In the genomic region with DNA sequence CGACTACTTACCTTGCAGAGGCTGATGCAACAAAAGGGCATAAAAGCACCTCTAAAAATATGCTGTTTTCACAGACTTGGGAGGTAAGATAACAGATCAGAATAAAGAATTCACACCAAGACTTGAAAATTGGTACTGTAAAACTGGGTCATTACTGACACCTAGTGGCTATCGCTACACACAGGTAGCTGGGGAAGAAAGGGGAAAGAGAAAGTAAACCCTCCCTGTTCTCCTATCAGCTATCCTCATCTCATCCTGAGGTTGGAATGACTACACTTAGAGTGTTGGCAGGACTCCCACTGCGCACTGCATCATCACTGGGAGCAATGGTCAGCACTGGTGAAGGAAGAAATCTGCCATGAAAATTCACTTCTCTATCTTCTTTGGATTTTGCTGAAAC, we compare ENCODE assay signal across 9 mouse cellular contexts. TPM values are rescaled to one million over a fixed set of nuclear protein-coding genes. Genes with fewer than 3 reads are reported as not detected.
DNase-seq lines count a peak whose midpoint lies in the region; ATAC-seq lines count a peak whose summit lies in the region.
"Had no signal": no experiment of that assay in that cellular context is flagged by ENCODE, and none has a peak within 500 bp of the region (broad histone marks: within the 10 kb centered on the region; RNA-seq: fewer than 3 reads in every experiment).

No protein-coding gene starts in this region.

- H3K4me2 ChIP-seq in forebrain, embryonic 13.5 days, result no peak overlapping the region
- no peak overlapping the region for H3K4me2 ChIP-seq in kidney, embryonic 14.5 days (replicated peaks; ENCODE audit: low read depth, low read length)

- H3K9me3 ChIP-seq in forebrain, embryonic 13.5 days (replicated peaks), result no peaks in the 10 kb centered on the region
- no peaks in the 10 kb centered on the region for H3K9me3 ChIP-seq in kidney, embryonic 14.5 days (ENCODE audit: control insufficient read depth, low read length)

- peak; percentile 96 for ATAC-seq in frontal cortex, adult (ENCODE audit: low TSS enrichment)
- peak; percentile 78 for ATAC-seq in forebrain, embryonic 13.5 days
- 0 out of 2 replicates have a peak, but pooled peaks have one; percentile 43 for ATAC-seq in kidney, embryonic 14.5 days (ENCODE audit: low FRiP score, low TSS enrichment)

- H3K4me1 ChIP-seq in forebrain, embryonic 13.5 days, result no peaks in the 10 kb centered on the region
- H3K4me1 ChIP-seq in kidney, embryonic 14.5 days (ENCODE audit: control insufficient read depth, insufficient read depth, low read length), result no peaks in the 10 kb centered on the region

- no peaks in the 10 kb centered on the region for H3K27me3 ChIP-seq in forebrain, embryonic 13.5 days
- H3K27me3 ChIP-seq in kidney, embryonic 14.5 days (ENCODE audit: control insufficient read depth, insufficient read depth, low read length), result no peaks in the 10 kb centered on the region

- H3K36me3 ChIP-seq in forebrain, embryonic 13.5 days (ENCODE audit: poor library complexity, severe bottlenecking), result no peaks in the 10 kb centered on the region
- no peaks in the 10 kb centered on the region for H3K36me3 ChIP-seq in kidney, embryonic 14.5 days (ENCODE audit: control insufficient read depth, insufficient read depth, low read length)

- H3K4me3 ChIP-seq in forebrain, embryonic 13.5 days, result no peak overlapping the region
- no peak overlapping the region for H3K4me3 ChIP-seq in kidney, embryonic 14.5 days (ENCODE audit: low read length)

- WGBS in forebrain, embryonic 13.5 days, result 43% methylated on average over 3 of the region's 3 CpGs
- WGBS in kidney, embryonic 14.5 days, result 32% methylated on average over 3 of the region's 3 CpGs

- DNase-seq in frontal cortex, postnatal 25 days (ENCODE audit: low spot score in 2 of 2), result no peak
- DNase-seq in 3134 (ENCODE audit: extremely low read depth, insufficient read length, low spot score), result peak; percentile 46
- DNase-seq in adipocyte (ENCODE audit: low spot score), result peak; percentile 81
- peak; percentile 44 for DNase-seq in mesoderm, embryonic 11.5 days (ENCODE audit: low read depth, low spot score)
- DNase-seq in testis, postnatal 10 days (ENCODE audit: low spot score), result no peak

- H3K27ac ChIP-seq in forebrain, embryonic 13.5 days, result no peak overlapping the region
- no peak overlapping the region for H3K27ac ChIP-seq in kidney, embryonic 14.5 days (ENCODE audit: low read depth, low read length)
- H3K27ac ChIP-seq: macrophage had no signal

- no peak overlapping the region for H3K9ac ChIP-seq in forebrain, embryonic 13.5 days
- no peak overlapping the region for H3K9ac ChIP-seq in kidney, embryonic 14.5 days (ENCODE audit: low read depth, low read length)

RNA-seq across cellular contexts. Expression of gene Crybg3, which starts 16.4 kb away (rescaled TPM):
- polyA plus RNA-seq in forebrain, embryonic 13.5 days (2015; fragmentation: Nextera tagmentation; extraction: Ambion mirVana), result 2.3 and 2.6 TPM in 2 replicates
- polyA plus RNA-seq in kidney, embryonic 14.5 days (2014; fragmentation: Nextera tagmentation; extraction: Ambion mirVana), result 11.8 and 12.7 TPM in 2 replicates

RNA-seq across cellular contexts. Expression of gene Arl6, which starts 22.0 kb away (rescaled TPM):
- 53.5 and 53.8 TPM in 2 replicates for polyA plus RNA-seq in forebrain, embryonic 13.5 days (2015; fragmentation: Nextera tagmentation; extraction: Ambion mirVana)
- 42.0 and 44.2 TPM in 2 replicates for polyA plus RNA-seq in kidney, embryonic 14.5 days (2014; fragmentation: Nextera tagmentation; extraction: Ambion mirVana)

Comparison
In these comparisons a context has a peak if more than half of its experiments do, and no peak if none do; other contexts are left out.
1. ATAC-seq: peak in every context shown above with its lines; median percentile 96 in frontal cortex, adult; 78 in forebrain, embryonic 13.5 days; 43 in kidney, embryonic 14.5 days.
2. DNase-seq: peak in 3134 (single experiment), adipocyte (single experiment) and mesoderm, embryonic 11.5 days (single experiment); none in frontal cortex, postnatal 25 days (0 of 2) and testis, postnatal 10 days (single experiment).